Mouse (Mus musculus) kidney, embryonic 14.5 days (tissue): Measurements from ENCODE around the gene Psd. TPM values are rescaled to one million over a fixed set of nuclear protein-coding genes. Genes with fewer than 3 reads are reported as not detected.

ENCODE experiments used
- ATAC-seq: fragments of 200-750 bp; cut with Nextera tagmentation; 2 replicates; pipeline ENCODE4 v1.8.0; 2017; ENCODE audit warnings: moderate number of reproducible peaks, mild to moderate bottlenecking, moderate TSS enrichment, moderate library complexity; ENCODE audit not compliant: low FRiP score, low TSS enrichment
- H3K27ac ChIP-seq: fragments of 300-500 bp; sonication (generic); 2 replicates; pipeline ENCODE4 v1.5.1; 2014; ENCODE audit warnings: low read depth, mild to moderate bottlenecking, low read length, moderate library complexity, mixed read lengths
- H3K27me3 ChIP-seq: fragments of 300-500 bp; sonication (generic); 2 replicates; pipeline ENCODE4 v1.6.1; 2014; ENCODE audit warnings: mild to moderate bottlenecking, low read length; ENCODE audit not compliant: control insufficient read depth, insufficient read depth
- H3K36me3 ChIP-seq: fragments of 300-500 bp; sonication (generic); 2 replicates; pipeline ENCODE4 v1.6.1; 2014; ENCODE audit warnings: low read length, mixed read lengths; ENCODE audit not compliant: control insufficient read depth, insufficient read depth
- H3K4me1 ChIP-seq: fragments of 300-500 bp; sonication (generic); 2 replicates; pipeline ENCODE4 v1.6.1; 2014; ENCODE audit warnings: low read length, mixed read lengths; ENCODE audit not compliant: control insufficient read depth, insufficient read depth
- H3K4me2 ChIP-seq: fragments of 300-500 bp; sonication (generic); replicated peaks from 2 replicates; pipeline ENCODE4 v1.6.1; 2014; ENCODE audit warnings: low read depth, mild to moderate bottlenecking, low read length
- H3K4me3 ChIP-seq: fragments of 300-500 bp; sonication (generic); 2 replicates; pipeline ENCODE4 v1.5.1; 2014; ENCODE audit warnings: mild to moderate bottlenecking, low read length
- H3K9ac ChIP-seq: fragments of 300-500 bp; sonication (generic); 2 replicates; pipeline ENCODE4 v1.6.1; 2014; ENCODE audit warnings: low read depth, mild to moderate bottlenecking, low read length, moderate library complexity
- H3K9me3 ChIP-seq: fragments of 300-500 bp; sonication (generic); 2 replicates; pipeline ENCODE4 v1.6.1; 2016; ENCODE audit warnings: low read length; ENCODE audit not compliant: control insufficient read depth
- WGBS: fragments of 180-500 bp; shearing (Covaris S2); extraction: QIAGEN DNeasy Blood & Tissue Kit; methylation state at CpG from one replicate; pipeline ENCODE4 v1.1.7; 2014; 5-methylcytosine and 5-hydroxymethylcytosine counted together
- polyA plus RNA-seq: library from polyadenylated mRNA; unstranded; fragments of >200 nt; fragmentation: Nextera tagmentation; extraction: Ambion mirVana; gene quantifications from 2 replicates; pipeline ENCODE4 v1.2.1, GENCODE M21; 2014

Gene Psd
- polyA plus RNA-seq, 1 experiment from 2014 or later = 1.7 TPM

DNA sequence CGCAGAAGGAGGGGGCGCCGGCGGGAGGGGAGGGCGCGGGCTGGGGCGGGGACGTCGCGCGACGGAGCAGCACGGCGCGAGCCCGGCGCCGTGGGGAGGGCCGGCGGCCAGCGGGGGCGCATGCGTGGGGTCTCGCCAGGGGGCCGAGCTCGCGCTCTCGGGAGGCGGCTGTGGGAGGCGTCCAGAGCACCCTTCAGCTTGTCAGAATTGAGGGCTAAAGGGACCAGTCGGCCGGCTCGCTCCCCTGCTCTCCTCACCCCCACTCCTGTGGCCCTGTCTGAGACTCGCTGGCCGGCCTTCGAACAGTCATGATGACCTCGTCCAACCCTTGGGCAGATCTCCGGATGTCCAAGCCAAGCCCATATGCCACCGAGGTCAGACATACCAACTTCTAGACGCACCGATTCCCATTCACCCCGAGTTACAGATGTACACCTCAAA, 8.9 kb downstream of the Psd start:
- Histone ChIP-seq H3K9me3 (no peaks in the 10 kb centered on the region), H3K4me2 (peak overlapping the region; percentile 75), H3K9ac (peak overlapping the region; percentile 42), H3K4me3 (peak overlapping the region; percentile 45), H3K27me3 (peaks cover 95% of the 10 kb centered on the region), H3K27ac (no peak overlapping the region), H3K4me1 (0 out of 2 replicates have a peak, but pooled peaks cover 5% of the 10 kb centered on the region), H3K36me3 (no peaks in the 10 kb centered on the region)
- ATAC-seq = no peak
- whole genome bisulfite sequencing = 5% methylated on average over 14 of the region's 42 CpGs

DNA sequence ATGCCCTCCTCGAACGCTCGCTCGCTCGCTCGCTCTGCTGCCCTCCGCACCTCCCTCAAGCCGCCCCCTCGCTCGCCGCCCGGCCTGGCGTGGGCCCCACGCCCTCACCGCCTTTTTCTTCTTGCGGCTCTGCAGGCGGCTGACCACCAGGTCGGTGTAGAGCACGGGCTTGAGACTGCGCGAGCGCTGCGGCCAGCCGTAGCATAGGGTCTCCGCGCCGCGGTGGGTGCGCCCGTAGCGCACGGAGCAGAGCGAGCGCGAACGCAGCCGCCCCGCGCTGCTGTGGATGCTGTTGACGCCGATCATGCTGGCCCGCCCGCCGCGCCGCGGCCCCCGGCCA, 9.4 kb downstream of the Psd start:
- Histone ChIP-seq H3K4me2 (peak overlapping the region; percentile 75), H3K4me3 (peak overlapping the region; percentile 45), H3K9ac (peak overlapping the region; percentile 42; the same call in 1 of the 2 replicates), H3K27me3 (peaks cover 90% of the 10 kb centered on the region), H3K27ac (no peak overlapping the region), H3K4me1 (0 out of 2 replicates have a peak, but pooled peaks cover 5% of the 10 kb centered on the region), H3K36me3 (no peaks in the 10 kb centered on the region), H3K9me3 (no peaks in the 10 kb centered on the region)
- WGBS = 1% methylated on average over 23 of the region's 48 CpGs
- no peak for ATAC-seq

DNA sequence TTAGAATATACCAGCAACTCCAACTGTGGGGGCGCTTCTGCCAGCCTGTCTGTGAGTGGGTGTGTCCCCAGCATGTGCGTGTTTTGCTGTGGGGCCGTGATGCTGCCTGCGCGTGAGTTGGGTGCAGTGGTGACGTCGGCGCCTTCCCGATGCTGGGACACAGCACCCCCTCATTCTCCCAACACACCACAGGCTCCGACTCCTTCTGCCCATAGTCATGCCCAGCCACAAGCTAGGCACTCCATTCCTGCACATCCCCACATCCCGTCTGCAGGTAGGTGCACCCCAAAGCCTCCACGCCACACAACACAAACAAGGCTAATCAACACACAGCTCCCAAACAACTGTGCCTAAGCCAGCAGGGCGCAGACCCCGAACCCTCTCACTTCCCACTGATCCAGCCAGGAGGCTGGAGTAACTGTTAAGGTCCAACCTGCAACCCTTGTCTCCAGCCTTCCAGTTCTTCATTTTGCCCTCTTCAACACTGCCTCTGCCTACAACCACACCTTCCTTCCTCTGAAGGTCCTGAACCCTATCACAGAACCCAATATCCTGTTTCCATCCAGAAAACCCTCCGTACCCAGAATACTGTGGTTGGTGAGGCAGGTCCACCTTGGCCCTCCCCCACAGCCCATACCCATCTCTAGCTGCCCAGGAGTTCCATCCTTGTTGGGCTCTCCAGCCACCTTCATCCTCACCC, 10.0 kb downstream of the Psd start:
- no peak for ATAC-seq
- H3K27me3 ChIP-seq = peaks cover 87% of the 10 kb centered on the region
- H3K4me3 ChIP-seq = peak overlapping the region; percentile 45
- 0 out of 2 replicates have a peak, but pooled peaks cover 5% of the 10 kb centered on the region for H3K4me1 ChIP-seq
- no peaks in the 10 kb centered on the region for H3K9me3 ChIP-seq
- H3K27ac ChIP-seq = no peak overlapping the region
- H3K36me3 ChIP-seq = no peaks in the 10 kb centered on the region
- H3K4me2 ChIP-seq = peak overlapping the region; percentile 75
- 41% methylated on average over 15 of the region's 15 CpGs for WGBS
- 0 out of 2 replicates have a peak overlapping the region, but pooled peaks have one; percentile 42 for H3K9ac ChIP-seq

DNA sequence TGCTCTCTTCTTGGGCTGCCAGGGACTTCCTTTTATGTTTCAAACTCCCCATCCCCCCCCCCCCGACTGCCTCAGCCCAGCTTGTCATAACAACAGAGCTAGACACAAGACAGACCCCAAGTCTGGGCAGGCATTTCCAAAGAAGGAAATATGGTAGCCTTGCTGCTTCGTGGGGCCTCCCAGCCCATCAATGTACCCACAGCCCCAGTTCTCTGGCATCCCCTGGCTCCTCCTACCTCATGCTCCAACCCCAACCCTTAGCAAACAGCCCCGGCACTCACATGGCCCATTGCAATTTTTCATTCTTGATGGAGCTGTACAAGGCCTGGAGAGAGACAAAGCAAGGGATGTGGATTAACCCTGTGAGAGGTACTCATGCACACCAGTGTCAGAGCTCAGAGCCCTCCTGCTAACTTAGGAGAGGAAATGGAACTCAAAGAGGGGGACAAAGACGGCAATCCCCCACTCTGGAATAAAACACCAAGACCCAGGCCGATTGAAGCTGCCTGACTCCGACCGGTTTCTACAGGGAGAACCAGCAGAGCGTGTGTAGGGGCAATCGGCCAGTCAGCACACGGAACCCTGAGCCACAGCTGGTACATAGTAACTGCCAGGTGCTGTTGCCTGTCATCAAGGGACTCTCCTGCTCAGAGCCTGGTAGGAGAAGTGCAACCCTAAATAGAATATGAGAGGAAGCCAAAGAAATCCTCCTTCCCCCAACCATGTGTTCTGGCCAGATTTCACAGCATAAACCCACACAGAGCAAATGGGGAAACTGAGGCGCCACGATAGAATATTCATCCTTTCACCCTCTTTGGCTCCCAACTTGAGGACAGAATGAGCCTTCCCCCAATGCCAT, 11.0 kb downstream of the Psd start:
- no peak overlapping the region for H3K4me3 ChIP-seq
- H3K27me3 ChIP-seq = peaks cover 76% of the 10 kb centered on the region

DNA sequence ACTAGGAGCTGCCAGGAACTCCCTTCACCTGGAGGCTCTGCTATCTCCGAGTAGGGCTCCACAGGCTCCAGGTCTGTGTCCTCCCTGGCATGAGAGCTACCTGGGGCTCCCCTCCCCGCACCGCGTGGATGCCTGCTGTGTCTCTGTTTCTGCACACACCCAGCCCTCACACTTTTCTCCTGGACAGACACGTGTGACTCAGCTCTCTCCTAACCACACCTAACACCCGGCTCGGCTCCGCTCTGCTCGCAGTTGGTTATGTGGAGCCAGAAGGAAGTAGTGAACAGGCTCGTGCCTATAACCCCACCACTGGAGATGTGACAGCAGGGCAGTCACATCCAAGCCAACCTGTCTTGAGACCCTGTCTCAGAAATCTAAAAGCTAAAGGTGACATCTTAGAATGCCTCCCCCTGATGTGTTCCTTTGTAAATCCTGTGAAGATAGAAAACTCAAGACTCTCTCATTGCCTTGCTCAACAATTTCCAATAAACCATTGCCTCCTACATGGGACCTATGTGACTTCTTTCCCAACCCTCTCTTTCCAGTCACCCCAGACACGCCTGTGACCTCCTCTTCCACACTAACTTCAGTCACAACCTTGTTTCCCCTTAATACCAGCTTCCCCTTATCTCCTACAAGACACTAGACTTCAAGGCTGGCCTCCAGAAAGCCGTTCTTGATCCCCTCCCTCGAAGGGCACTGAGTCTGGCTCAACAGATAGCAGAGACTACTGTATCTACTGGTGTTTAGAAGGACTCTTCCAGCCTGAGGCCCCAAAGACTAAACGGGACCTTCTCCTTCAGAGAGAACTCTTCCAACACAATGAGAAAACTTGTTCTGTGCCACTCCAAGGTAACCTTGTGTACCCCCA, 11.8 kb downstream of the Psd start:
- H3K4me1 ChIP-seq = 0 out of 2 replicates have a peak, but pooled peaks cover 5% of the 10 kb centered on the region
- 43% methylated on average over 14 of the region's 14 CpGs for WGBS
- H3K36me3 ChIP-seq = peaks cover 6% of the 10 kb centered on the region
- no peaks in the 10 kb centered on the region for H3K9me3 ChIP-seq
- H3K9ac ChIP-seq = no peak overlapping the region
- ATAC-seq = no peak
- H3K27me3 ChIP-seq = peaks cover 68% of the 10 kb centered on the region
- H3K4me3 ChIP-seq = no peak overlapping the region
- no peak overlapping the region for H3K27ac ChIP-seq
- no peak overlapping the region for H3K4me2 ChIP-seq

More for the DNA sequence above, 11.0 kb downstream of the Psd start:
- Histone ChIP-seq H3K4me2 (no peak overlapping the region), H3K4me1 (0 out of 2 replicates have a peak, but pooled peaks cover 5% of the 10 kb centered on the region), H3K9me3 (no peaks in the 10 kb centered on the region), H3K9ac (no peak overlapping the region), H3K36me3 (peaks cover 2% of the 10 kb centered on the region), H3K27ac (no peak overlapping the region)
- no peak for ATAC-seq
- 49% methylated on average over 12 of the region's 12 CpGs for WGBS

DNA sequence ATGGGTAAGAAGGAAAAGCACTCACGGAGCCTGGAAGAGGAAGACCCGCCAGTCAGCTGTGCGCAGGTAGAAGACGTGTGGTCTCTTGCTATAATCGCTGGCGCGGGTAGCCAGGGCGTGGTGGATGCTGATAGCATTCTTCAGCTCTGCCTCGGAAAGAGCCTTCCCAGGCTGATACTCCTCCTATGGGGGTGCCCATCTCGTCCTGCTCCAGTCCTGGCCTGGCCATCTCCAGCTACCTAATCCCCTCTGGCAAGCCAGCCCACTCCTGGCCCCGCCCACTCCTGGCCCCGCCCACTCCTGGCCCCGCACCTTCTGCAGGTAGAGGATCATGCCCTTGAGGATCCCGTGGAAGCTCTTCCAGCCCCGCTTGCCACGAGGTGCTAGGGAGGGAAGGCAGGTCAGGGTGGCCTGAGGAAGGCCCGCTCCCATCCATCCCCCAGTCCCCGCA, 12.8 kb downstream of the Psd start:
- Histone ChIP-seq H3K4me1 (0 out of 2 replicates have a peak, but pooled peaks cover 5% of the 10 kb centered on the region), H3K4me3 (no peak overlapping the region), H3K4me2 (no peak overlapping the region), H3K9me3 (no peaks in the 10 kb centered on the region), H3K36me3 (peaks cover 10% of the 10 kb centered on the region), H3K27me3 (peaks cover 61% of the 10 kb centered on the region), H3K9ac (no peak overlapping the region), H3K27ac (no peak overlapping the region)
- 14% methylated on average over 18 of the region's 18 CpGs for WGBS
- no peak for ATAC-seq

DNA sequence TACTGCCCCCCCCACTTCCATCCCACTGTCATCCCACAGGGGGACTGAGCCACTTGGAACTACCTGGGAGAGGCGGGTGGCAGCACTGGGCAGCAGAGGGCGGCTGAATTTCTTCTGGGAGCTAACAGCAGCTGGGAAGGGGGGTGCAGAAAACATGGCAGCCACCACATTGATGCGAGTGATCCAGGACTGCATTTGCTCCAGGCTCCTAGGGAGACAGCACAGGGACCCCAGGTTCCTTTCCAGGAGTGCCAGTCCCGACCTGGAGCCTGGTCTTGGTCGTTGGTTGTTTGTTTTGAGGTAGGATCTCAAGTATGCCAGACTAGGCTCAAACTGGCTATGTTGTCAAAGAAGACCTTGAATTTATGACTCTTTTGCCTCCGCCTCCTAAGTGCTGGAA, 13.4 kb downstream of the Psd start:
- 69% methylated on average over 6 of the region's 6 CpGs for WGBS

DNA sequence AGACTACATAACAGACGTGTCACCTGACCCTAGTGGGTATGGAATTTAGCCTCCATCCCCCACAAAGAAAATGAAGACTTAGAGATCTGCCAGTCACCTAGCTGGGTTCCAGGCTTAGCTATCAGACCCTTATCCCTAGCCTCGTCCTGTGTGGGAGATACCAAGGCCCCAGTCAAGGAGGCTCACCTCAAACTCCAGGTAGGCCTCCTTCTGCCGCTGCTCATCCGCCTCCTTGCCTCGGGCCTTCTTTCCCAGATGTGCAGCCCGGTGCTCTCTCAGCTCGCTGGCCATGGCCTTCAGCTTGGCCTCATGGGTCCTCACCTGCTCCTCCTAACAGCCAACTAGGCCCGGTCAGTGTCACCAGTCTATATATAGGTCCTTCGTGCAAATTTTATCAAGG, 13.8 kb downstream of the Psd start:
- 91% methylated on average over 9 of the region's 9 CpGs for WGBS
- Histone ChIP-seq H3K36me3 (peaks cover 10% of the 10 kb centered on the region), H3K27ac (no peak overlapping the region), H3K9me3 (no peaks in the 10 kb centered on the region), H3K4me1 (peaks cover 10% of the 10 kb centered on the region; the same call in 1 of the 2 replicates), H3K27me3 (peaks cover 55% of the 10 kb centered on the region), H3K4me2 (no peak overlapping the region), H3K4me3 (no peak overlapping the region), H3K9ac (no peak overlapping the region)
- ATAC-seq = no peak

More for the DNA sequence above, 13.4 kb downstream of the Psd start:
- Histone ChIP-seq H3K27me3 (peaks cover 55% of the 10 kb centered on the region), H3K4me3 (no peak overlapping the region), H3K9ac (no peak overlapping the region), H3K9me3 (no peaks in the 10 kb centered on the region), H3K27ac (no peak overlapping the region), H3K4me1 (peaks cover 9% of the 10 kb centered on the region; the same call in 1 of the 2 replicates), H3K4me2 (no peak overlapping the region), H3K36me3 (peaks cover 10% of the 10 kb centered on the region)
- ATAC-seq = no peak
